26 mouse cellular contexts compared by ENCODE assay signal in the genomic region with DNA sequence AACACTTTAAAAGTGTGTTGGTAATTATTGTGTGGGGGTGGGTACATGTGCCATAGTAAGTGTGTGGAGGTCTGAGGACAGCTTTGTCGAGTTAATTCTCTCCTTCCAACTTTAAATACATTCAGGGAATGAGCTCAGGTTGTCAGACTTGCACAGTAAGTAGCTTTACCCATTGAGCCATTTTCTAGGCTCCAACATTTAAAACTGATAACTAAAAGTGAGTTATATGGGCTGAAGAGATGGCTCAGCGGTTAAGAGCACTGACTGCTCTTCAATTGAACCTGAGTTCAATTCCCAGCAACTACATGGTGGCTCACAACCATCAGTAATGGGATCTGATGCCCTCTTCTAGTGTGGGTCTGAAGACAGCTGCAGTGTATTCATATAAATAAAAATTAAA. TPM values are rescaled to one million over a fixed set of nuclear protein-coding genes. Genes with fewer than 3 reads are reported as not detected.
"Had no signal": no experiment of that assay in that cellular context is flagged by ENCODE, and none has a peak within 500 bp of the region (broad histone marks: within the 10 kb centered on the region; RNA-seq: fewer than 3 reads in every experiment).

No protein-coding gene starts in this region.

- H3K27me3 ChIP-seq: heart, embryonic 12.5 days; hindbrain, embryonic 13.5 days; hindbrain, embryonic 15.5 days; kidney, embryonic 15.5 days; limb, embryonic 13.5 days; limb, embryonic 15.5 days; liver, embryonic 13.5 days; liver, embryonic 15.5 days had no signal

- ATAC-seq: hindbrain, postnatal 0 days had no signal

- H3K9me3 ChIP-seq: heart, embryonic 10.5 days; heart, embryonic 12.5 days; hindbrain, embryonic 13.5 days; hindbrain, embryonic 15.5 days; kidney, embryonic 15.5 days; limb, embryonic 13.5 days; limb, embryonic 15.5 days; liver, embryonic 13.5 days; liver, embryonic 15.5 days had no signal

- DNase-seq: gastrocnemius, postnatal 10 days; gastrocnemius, postnatal 25 days; heart, adult 18-20 months; heart, postnatal 10 days; kidney, adult 11 months; kidney, adult 2 months; kidney, adult 9 months; kidney, postnatal 14 days; kidney, postnatal 36 days; layer of hippocampus, adult 9-11 months; layer of hippocampus, postnatal 36 days; left cerebral cortex, postnatal 4 days; liver, embryonic 13.5 days; lung, adult 18-20 months had no signal

RNA-seq across cellular contexts. Expression of gene Abcc2, which starts 27.8 kb away (rescaled TPM):
- total RNA-seq: gastrocnemius, postnatal 25 days; heart, adult 18-20 months; heart, adult 8-10 months; heart, postnatal 10 days; heart, postnatal 25 days; hematopoietic stem cell, adult 5-6 weeks; layer of hippocampus, postnatal 36 days had no signal
